10 mouse cellular contexts compared by ENCODE assay signal in genomic region chr11:100609997-100610680, GRCm38 (mm10). TPM values are rescaled to one million over a fixed set of nuclear protein-coding genes. Genes with fewer than 3 reads are reported as not detected.
DNase-seq lines count a peak whose midpoint lies in the region; ATAC-seq and TF ChIP-seq lines count a peak whose summit lies in the region.
"Had no signal": no experiment of that assay in that cellular context is flagged by ENCODE, and none has a peak within 500 bp of the region (broad histone marks: within the 10 kb centered on the region; RNA-seq: fewer than 3 reads in every experiment).

No protein-coding gene starts in this region.

- peaks cover 11% of the 10 kb centered on the region for H3K4me1 ChIP-seq in cerebellum, adult 2 months (ENCODE audit: control insufficient read depth, insufficient read depth, low read length)
- peaks cover 27% of the 10 kb centered on the region; the same call in 1 of the 2 replicates for H3K4me1 ChIP-seq in lung, embryonic 15.5 days
- H3K4me1 ChIP-seq: embryonic facial prominence, embryonic 12.5 days had no signal

- no peak for TF ChIP-seq CTCF in cerebellum, adult 2 months (IDR thresholded peaks at IDR 0.05; ENCODE audit: borderline replicate concordance, insufficient read depth, low read depth, low read length)

- DNase-seq in cerebellum, adult 2 months = no peak
- no peak for DNase-seq in cerebellum, adult 9-10 months
- DNase-seq in lung, postnatal 4 days = no peak
- peak; percentile 57 for DNase-seq in induced T-regulatory cell, adult 2 months (ENCODE audit: low read depth)
- peak; percentile 80 for DNase-seq in naive thymus-derived CD4-positive, alpha-beta T cell, adult 2 months (ENCODE audit: low read depth)
- no peak for DNase-seq in cerebellum, postnatal 25 days
- no peak for DNase-seq in left cerebral cortex, adult 8-10 months (ENCODE audit: low spot score in 2 of 2)
- DNase-seq: gastrocnemius, postnatal 10 days had no signal

- WGBS in cerebellum, adult 2 months = 50% methylated on average over 9 of the region's 9 CpGs
- WGBS in lung, embryonic 15.5 days = 63% methylated on average over 9 of the region's 9 CpGs

- H3K9me3 ChIP-seq in lung, embryonic 15.5 days = no peaks in the 10 kb centered on the region
- H3K9me3 ChIP-seq: embryonic facial prominence, embryonic 12.5 days had no signal

- no peak overlapping the region for H3K4me3 ChIP-seq in cerebellum, adult 2 months (replicated peaks; ENCODE audit: insufficient read depth, low read depth, low read length)
- H3K4me3 ChIP-seq in lung, embryonic 15.5 days = no peak overlapping the region
- H3K4me3 ChIP-seq: embryonic facial prominence, embryonic 12.5 days had no signal

- H3K36me3 ChIP-seq in lung, embryonic 15.5 days = peaks cover 6% of the 10 kb centered on the region

- H3K9ac ChIP-seq in lung, embryonic 15.5 days = no peak overlapping the region
- H3K9ac ChIP-seq: embryonic facial prominence, embryonic 12.5 days had no signal

- H3K4me2 ChIP-seq in lung, embryonic 15.5 days = no peak overlapping the region
- H3K4me2 ChIP-seq: embryonic facial prominence, embryonic 12.5 days had no signal

- TF ChIP-seq POLR2A in cerebellum, adult 2 months (IDR thresholded peaks at IDR 0.05; ENCODE audit: borderline replicate concordance, insufficient read depth, low read length) = no peak

- ATAC-seq in lung, embryonic 15.5 days (ENCODE audit: borderline replicate concordance, extremely low read depth, low FRiP score, low TSS enrichment) = no peak; the same call in 1 of the 2 replicates

- peak overlapping the region; percentile 65; the same call in 1 of the 2 replicates for H3K27ac ChIP-seq in cerebellum, adult 2 months (ENCODE audit: insufficient read depth, low read length)
- H3K27ac ChIP-seq in lung, embryonic 15.5 days = peak overlapping the region; percentile 21; the same call in 1 of the 2 replicates
- H3K27ac ChIP-seq: embryonic facial prominence, embryonic 12.5 days had no signal

- H3K27me3 ChIP-seq in cerebellum, adult 2 months (ENCODE audit: control insufficient read depth, insufficient read depth, low read length) = no peaks in the 10 kb centered on the region
- H3K27me3 ChIP-seq in lung, embryonic 15.5 days = no peaks in the 10 kb centered on the region
- H3K27me3 ChIP-seq: embryonic facial prominence, embryonic 12.5 days had no signal

RNA-seq across cellular contexts. Expression of gene Nkiras2, which starts 8.9 kb away (rescaled TPM):
- 27.5 and 27.6 TPM in 2 replicates for polyA plus RNA-seq in cerebellum, adult 2 months (2012; rRNA removed)
- 57.1 and 58.7 TPM in 2 replicates for polyA plus RNA-seq in lung, embryonic 15.5 days (2015; fragmentation: Nextera tagmentation; extraction: Ambion mirVana)
- 10 to 100 TPM; 12.1 to 15.5 (median 13.2) TPM for total RNA-seq in left cerebral cortex, adult 8-10 months (2022)

RNA-seq across cellular contexts. Expression of gene Dnajc7, which starts 9.8 kb away (rescaled TPM):
- 157 and 177 TPM in 2 replicates for polyA plus RNA-seq in cerebellum, adult 2 months (2012; rRNA removed)
- 215 and 229 TPM in 2 replicates for polyA plus RNA-seq in lung, embryonic 15.5 days (2015; fragmentation: Nextera tagmentation; extraction: Ambion mirVana)
- total RNA-seq in left cerebral cortex, adult 8-10 months (2022) = 100 to 1,000 TPM; 241 to 278 (median 260) TPM

RNA-seq across cellular contexts. Expression of gene Cnp, which starts 35.4 kb away (rescaled TPM):
- polyA plus RNA-seq in cerebellum, adult 2 months (2012; rRNA removed) = 547 and 616 TPM in 2 replicates
- polyA plus RNA-seq in lung, embryonic 15.5 days (2015; fragmentation: Nextera tagmentation; extraction: Ambion mirVana) = 28.7 and 32.3 TPM in 2 replicates
- 100 to 1,000 TPM; 220 to 251 (median 229) TPM for total RNA-seq in left cerebral cortex, adult 8-10 months (2022)

Comparison
In these comparisons a context has a peak if more than half of its experiments do, and no peak if none do; other contexts are left out.
1. DNase-seq: peak in induced T-regulatory cell, adult 2 months (single experiment) and naive thymus-derived CD4-positive, alpha-beta T cell, adult 2 months (single experiment); none in cerebellum, adult 2 months (0 of 2), cerebellum, adult 9-10 months (single experiment), lung, postnatal 4 days (0 of 2), cerebellum, postnatal 25 days (0 of 2) and left cerebral cortex, adult 8-10 months (0 of 2).
2. RNA of gene Cnp, which starts 35.4 kb away (polyA plus RNA-seq): 547 to 616 TPM in cerebellum, adult 2 months; 28.7 to 32.3 TPM in lung, embryonic 15.5 days; every median in the first group is over 10 times any median in the second.